Mouse (Mus musculus): ENCODE measurements at regions not wholly inside any gene's neighbourhood (a gene's known extent, or its start where the extent isn't known, plus 50 kb on each side); places are given as distances from the start of the nearest gene placed in this dataset.

GRCm38 (mm10) chr4:95388556-95388955, 168.8 kb upstream of the Fggy start:
- no peak for TF ChIP-seq POU5F1 (IDR thresholded peaks at IDR 0.05; ENCODE audit: borderline replicate concordance, low read length)
- TF ChIP-seq CTCF (conservative IDR thresholded peaks at IDR 0.05; ENCODE audit: low read length): no peak
- TF ChIP-seq NANOG (IDR thresholded peaks at IDR 0.05; ENCODE audit: borderline replicate concordance, low read length): no peak

All from E14TG2a.4 (cell line).